Comparison of ENCODE assay signal across 8 mouse cellular contexts in the genomic region with DNA sequence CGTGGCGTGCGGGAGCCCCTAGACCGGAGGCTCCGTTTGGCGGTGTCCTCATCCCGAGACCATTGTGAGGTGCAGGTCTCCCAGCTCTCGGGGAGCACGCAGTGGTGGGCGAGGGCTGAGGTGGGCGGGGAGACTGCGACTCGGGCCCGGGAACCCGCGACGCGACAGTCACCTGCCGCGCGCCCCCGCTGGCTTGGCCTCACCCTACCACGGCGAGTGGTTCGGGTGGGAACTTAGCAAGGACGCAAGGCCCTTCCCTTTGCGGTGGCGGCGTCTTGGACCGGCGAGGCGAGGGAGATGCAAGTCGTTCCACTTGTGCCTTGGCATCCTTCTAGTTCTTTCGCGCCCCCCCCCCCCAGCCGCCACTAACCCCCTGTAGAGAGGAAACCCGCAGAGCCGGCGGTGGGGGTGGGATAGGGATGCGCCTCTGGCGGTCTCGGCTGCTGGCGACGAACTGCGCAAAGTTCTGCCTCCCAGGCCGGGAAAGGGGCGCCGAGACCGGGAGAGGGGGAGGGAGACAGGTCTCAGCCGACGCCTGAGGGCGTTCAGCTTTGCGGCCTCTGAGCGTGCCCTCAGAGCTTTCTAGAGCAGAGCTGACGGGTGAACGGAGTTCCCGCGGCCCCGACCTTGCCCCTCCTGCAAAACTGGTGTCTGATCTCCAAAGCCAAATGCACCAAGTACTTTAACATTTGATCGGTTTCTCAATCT. TPM values are rescaled to one million over a fixed set of nuclear protein-coding genes. Genes with fewer than 3 reads are reported as not detected.
DNase-seq lines count a peak whose midpoint lies in the region; ATAC-seq and TF ChIP-seq lines count a peak whose summit lies in the region.

No protein-coding gene starts in this region.

- peak; percentile 63 for ATAC-seq in limb, embryonic 12.5 days (ENCODE audit: insufficient number of reproducible peaks, insufficient read depth, low FRiP score, low TSS enrichment, low read depth)
- peak; percentile 7; the same call in 1 of the 2 replicates for ATAC-seq in midbrain, embryonic 12.5 days (ENCODE audit: low FRiP score, low read depth)

- H3K4me1 ChIP-seq in limb, embryonic 12.5 days (replicated peaks): peaks cover 6% of the 10 kb centered on the region
- peaks cover 15% of the 10 kb centered on the region for H3K4me1 ChIP-seq in midbrain, embryonic 12.5 days
- no peaks in the 10 kb centered on the region for H3K4me1 ChIP-seq in small intestine, adult 2 months (ENCODE audit: control insufficient read depth, insufficient read depth, insufficient read length, low read length)

- H3K9ac ChIP-seq in limb, embryonic 12.5 days (replicated peaks): peak overlapping the region; percentile 80
- peak overlapping the region; percentile 77 for H3K9ac ChIP-seq in midbrain, embryonic 12.5 days (replicated peaks)

- peak overlapping the region; percentile 82 for H3K4me2 ChIP-seq in limb, embryonic 12.5 days
- H3K4me2 ChIP-seq in midbrain, embryonic 12.5 days (replicated peaks): peak overlapping the region; percentile 84

- no peak for TF ChIP-seq CTCF in small intestine, adult 2 months (IDR thresholded peaks at IDR 0.05; ENCODE audit: extremely low read depth, insufficient read length, insufficient replicate concordance, low read depth, low read length)

- H3K27ac ChIP-seq in limb, embryonic 12.5 days: peak overlapping the region; percentile 81
- H3K27ac ChIP-seq in midbrain, embryonic 12.5 days (replicated peaks): peak overlapping the region; percentile 91
- H3K27ac ChIP-seq in small intestine, adult 2 months (ENCODE audit: insufficient read depth, low read depth, low read length): peak overlapping the region; percentile 14; the same call in 1 of the 2 replicates

- peak; percentile 63 to 73 for DNase-seq in cerebellum, adult 18-20 months
- no peak for DNase-seq in cerebellum, adult 9-10 months
- DNase-seq in cerebellum, postnatal 10 days: peak; percentile 77 to 79
- DNase-seq in frontal cortex, postnatal 25 days (ENCODE audit: low spot score in 2 of 2): peak; percentile 47 to 56
- peak; percentile 74 for DNase-seq in induced T-regulatory cell, adult 2 months (ENCODE audit: low read depth)

- WGBS in limb, embryonic 12.5 days: under 1% methylated on average over 57 of the region's 60 CpGs
- WGBS in midbrain, embryonic 12.5 days: under 1% methylated on average over 59 of the region's 60 CpGs
- 1% methylated on average over 59 of the region's 60 CpGs for WGBS in small intestine, adult 2 months

- H3K4me3 ChIP-seq in limb, embryonic 12.5 days (replicated peaks): peak overlapping the region; percentile 76
- H3K4me3 ChIP-seq in midbrain, embryonic 12.5 days: peak overlapping the region; percentile 70
- peak overlapping the region; percentile 80 for H3K4me3 ChIP-seq in small intestine, adult 2 months (ENCODE audit: low read depth, low read length)

- no peaks in the 10 kb centered on the region for H3K36me3 ChIP-seq in limb, embryonic 12.5 days
- no peaks in the 10 kb centered on the region for H3K36me3 ChIP-seq in midbrain, embryonic 12.5 days
- H3K36me3 ChIP-seq in small intestine, adult 2 months (ENCODE audit: control insufficient read depth, insufficient read depth, low read length): no peaks in the 10 kb centered on the region

- TF ChIP-seq POLR2A in small intestine, adult 2 months (IDR thresholded peaks at IDR 0.05; ENCODE audit: low read depth, low read length): no peak

- no peaks in the 10 kb centered on the region for H3K27me3 ChIP-seq in limb, embryonic 12.5 days
- H3K27me3 ChIP-seq in midbrain, embryonic 12.5 days: no peaks in the 10 kb centered on the region
- H3K27me3 ChIP-seq in small intestine, adult 2 months (ENCODE audit: control insufficient read depth, insufficient read depth, low read length): no peaks in the 10 kb centered on the region

- H3K9me3 ChIP-seq in limb, embryonic 12.5 days: no peaks in the 10 kb centered on the region
- H3K9me3 ChIP-seq in midbrain, embryonic 12.5 days: no peaks in the 10 kb centered on the region

RNA-seq across cellular contexts. Expression of a gene that starts 0.6 kb away (rescaled TPM):
- polyA plus RNA-seq in limb, embryonic 12.5 days (2016; fragmentation: Nextera tagmentation; extraction: Ambion mirVana): 35.2 and 38.6 TPM in 2 replicates
- 67.1 and 69.2 TPM in 2 replicates for polyA plus RNA-seq in midbrain, embryonic 12.5 days (2016; fragmentation: Nextera tagmentation; extraction: Ambion mirVana)
- polyA plus RNA-seq in small intestine, adult 2 months (2012; rRNA removed): 0.91 and 1.2 TPM in 2 replicates

RNA-seq across cellular contexts. Expression of a gene that starts 47.8 kb away (rescaled TPM):
- polyA plus RNA-seq in limb, embryonic 12.5 days (2016; fragmentation: Nextera tagmentation; extraction: Ambion mirVana): 17.4 and 20.7 TPM in 2 replicates
- 15.8 and 16.1 TPM in 2 replicates for polyA plus RNA-seq in midbrain, embryonic 12.5 days (2016; fragmentation: Nextera tagmentation; extraction: Ambion mirVana)
- 0.48 and 1.7 TPM in 2 replicates for polyA plus RNA-seq in small intestine, adult 2 months (2012; rRNA removed)

RNA-seq across cellular contexts. Expression of a gene that starts 51.3 kb away (rescaled TPM):
- 0.60 TPM in 1 of 2 replicates, not detected in the other for polyA plus RNA-seq in limb, embryonic 12.5 days (2016; fragmentation: Nextera tagmentation; extraction: Ambion mirVana)
- not detected in 2 replicates for polyA plus RNA-seq in midbrain, embryonic 12.5 days (2016; fragmentation: Nextera tagmentation; extraction: Ambion mirVana)
- polyA plus RNA-seq in small intestine, adult 2 months (2012; rRNA removed): not detected in 2 replicates

Comparison
In these comparisons a context has a peak if more than half of its experiments do, and no peak if none do; other contexts are left out.
1. H3K27ac ChIP-seq: peak in every context shown above with its lines; median percentile 91 in midbrain, embryonic 12.5 days; 81 in limb, embryonic 12.5 days; 14 in small intestine, adult 2 months.
2. RNA of a gene that starts 0.6 kb away (polyA plus RNA-seq): 67.1 to 69.2 TPM in midbrain, embryonic 12.5 days and 35.2 to 38.6 TPM in limb, embryonic 12.5 days; 0.91 to 1.2 TPM in small intestine, adult 2 months; every median in the first group is over 10 times any median in the second.
3. Peak in every context shown above with its lines, with median percentiles within 50 percentile points of each other: H3K4me3 ChIP-seq.